Mouse (Mus musculus): ENCODE data around the gene Ngdn.
"Not testable (repeated sequence)": the region's sequence is repeated elsewhere in the genome, so short reads cannot be mapped to it uniquely, and the experiment has no call there.

The Ngdn gene

DNA sequence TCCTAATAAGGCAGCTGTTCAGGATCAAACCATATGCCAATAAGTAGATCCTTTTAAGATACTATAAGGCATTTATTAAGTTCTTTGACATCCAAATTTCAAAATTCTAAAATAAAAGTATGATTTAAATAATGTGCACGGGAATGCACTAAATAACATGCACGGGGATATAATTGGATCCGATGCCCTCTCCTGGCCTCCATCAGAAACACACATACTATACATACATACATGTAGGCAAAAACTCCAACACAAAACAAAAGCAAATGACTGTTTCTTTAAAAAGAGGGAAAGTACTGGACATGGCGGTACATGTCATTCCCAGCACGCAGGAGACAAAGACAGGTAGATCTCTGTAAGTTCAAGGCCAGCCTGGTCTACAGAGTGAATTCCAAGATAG, 15.4 kb upstream of the Ngdn start:
- DNase-seq (ENCODE audit: low spot score): not testable (repeated sequence)

GRCm38 (mm10) chr14:55000814-55001213, 14.4 kb upstream of the Ngdn start:
- no peak for DNase-seq (ENCODE audit: low spot score)

DNA sequence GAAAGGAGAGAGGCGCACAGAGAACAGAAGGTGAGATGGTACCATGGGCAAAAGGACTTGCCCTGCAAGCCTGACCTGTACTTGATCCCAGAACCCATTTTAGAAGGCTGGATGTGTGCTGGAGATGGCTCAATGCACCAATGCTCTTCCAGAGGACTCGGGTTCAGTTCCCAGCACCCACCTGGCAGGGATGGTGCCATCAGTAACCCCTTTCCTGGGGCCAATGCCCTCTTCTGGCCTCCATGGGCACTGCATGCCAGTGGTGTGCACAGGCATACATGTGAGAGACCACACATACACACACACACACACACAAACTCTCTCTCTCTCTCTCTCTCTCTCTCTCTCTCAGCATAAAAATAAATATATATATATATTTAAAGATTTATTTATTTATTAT, 13.8 kb upstream of the Ngdn start:
- DNase-seq (ENCODE audit: low spot score): no peak

DNA sequence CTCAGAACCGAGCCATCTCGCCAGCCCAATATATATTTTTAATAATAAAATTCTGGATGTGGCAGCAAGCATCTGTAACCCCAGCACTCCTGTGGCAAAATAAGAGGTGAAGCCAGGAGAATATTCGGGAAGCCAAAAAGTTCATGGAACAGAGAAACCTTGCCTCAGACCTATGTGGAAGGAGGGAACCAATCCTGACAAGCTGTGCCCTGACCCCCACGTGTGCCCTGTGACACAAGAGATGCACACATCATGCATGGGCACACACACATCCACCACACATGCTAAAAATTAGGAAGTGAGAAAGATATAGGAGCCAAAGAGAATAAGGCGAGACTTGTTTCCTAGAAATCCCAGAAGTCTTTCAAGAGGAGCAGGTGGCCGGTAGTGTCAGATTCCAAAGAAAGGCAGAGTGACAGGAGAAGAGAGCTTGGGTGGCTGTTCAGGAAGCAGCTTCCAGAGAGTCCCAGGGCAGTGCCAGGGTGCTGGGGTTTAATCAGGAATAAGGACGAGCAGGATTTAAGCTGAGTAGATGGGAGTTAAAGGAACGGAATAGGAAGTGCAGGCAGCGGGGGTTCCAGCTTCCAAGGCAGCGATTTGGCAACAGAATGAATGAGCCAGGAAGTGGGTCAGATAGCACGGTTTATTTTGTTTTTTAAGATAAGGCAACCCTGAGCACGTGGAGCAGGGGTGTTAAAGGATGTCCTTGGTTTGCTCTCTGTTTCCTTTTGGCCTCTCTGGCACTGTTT, 13.1 kb upstream of the Ngdn start:
- DNase-seq (ENCODE audit: low spot score): no peak

DNA sequence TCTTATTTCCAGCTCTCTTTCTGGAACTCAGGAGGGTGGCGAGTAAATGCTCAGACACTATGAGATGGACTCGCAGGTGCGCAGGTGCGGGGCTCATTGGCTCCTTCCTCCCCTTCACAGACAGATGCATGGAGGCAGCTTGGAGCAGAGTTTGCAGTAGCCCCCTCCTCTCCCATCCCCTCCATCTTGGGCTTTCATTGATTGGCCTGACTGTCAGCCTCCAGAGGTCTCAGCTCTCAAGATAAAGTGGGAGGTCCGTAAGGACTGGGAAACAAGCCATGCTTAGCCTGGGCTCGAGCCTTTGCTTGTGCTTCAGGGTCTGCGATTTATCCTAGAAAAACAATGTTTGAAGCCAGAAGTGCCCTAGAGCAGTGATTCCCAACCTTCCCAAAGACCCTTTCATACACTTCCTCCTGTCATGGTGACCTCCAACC, 12.6 kb upstream of the Ngdn start:
- DNase-seq (ENCODE audit: low spot score): no peak

- DNase-seq (ENCODE audit: low spot score): no peak
Observed at GRCm38 (mm10) chr14:55003878-55004855, 11.1 kb upstream of the Ngdn start.

DNA sequence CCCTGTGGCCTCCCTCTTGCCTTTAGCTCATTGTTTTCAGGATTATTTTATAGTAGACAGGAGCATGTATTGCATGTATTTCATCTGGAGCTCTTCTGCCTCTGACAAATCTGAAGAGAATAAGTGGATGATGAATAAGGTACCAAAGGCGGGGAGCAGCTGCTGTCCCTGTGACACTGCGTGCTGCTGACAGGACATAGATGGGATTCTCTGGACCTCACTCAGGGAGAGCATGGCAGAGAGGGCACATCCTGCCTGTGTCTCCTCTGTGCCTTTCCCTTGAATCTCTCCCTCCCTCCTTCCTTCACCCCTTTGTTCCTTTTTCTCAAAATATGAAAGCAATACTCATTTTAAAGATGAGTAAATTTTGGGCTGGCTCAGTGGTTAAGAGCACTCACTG, 9.7 kb upstream of the Ngdn start:
- no peak for DNase-seq (ENCODE audit: low spot score)

DNA sequence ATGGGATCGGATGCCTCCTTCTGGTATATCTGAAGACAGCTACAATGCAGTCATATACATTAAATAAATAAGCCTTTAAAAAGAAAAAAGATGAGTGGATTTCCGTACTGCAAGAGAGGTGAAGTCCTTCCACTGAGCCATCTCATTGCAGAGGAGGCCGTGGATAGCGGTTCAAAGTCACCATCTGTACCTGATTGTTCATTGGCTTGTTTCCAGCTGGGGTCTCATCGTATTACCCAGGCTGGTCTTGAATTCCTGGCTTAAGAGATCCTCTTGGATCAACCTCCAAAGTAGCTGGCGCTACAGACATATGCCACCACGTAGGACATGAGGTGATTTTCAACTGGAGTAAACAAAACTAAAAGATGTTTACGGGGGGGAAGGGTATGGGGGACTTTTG, 9.3 kb upstream of the Ngdn start:
- no peak for DNase-seq (ENCODE audit: low spot score)

- DNase-seq (ENCODE audit: low spot score): no peak
Observed at GRCm38 (mm10) chr14:55006541-55006940, 8.7 kb upstream of the Ngdn start.

- DNase-seq (ENCODE audit: low spot score): no peak
Observed at GRCm38 (mm10) chr14:55007120-55007908, 7.9 kb upstream of the Ngdn start.

GRCm38 (mm10) chr14:55008417-55008816, 6.8 kb upstream of the Ngdn start:
- no peak for DNase-seq (ENCODE audit: low spot score)

DNA sequence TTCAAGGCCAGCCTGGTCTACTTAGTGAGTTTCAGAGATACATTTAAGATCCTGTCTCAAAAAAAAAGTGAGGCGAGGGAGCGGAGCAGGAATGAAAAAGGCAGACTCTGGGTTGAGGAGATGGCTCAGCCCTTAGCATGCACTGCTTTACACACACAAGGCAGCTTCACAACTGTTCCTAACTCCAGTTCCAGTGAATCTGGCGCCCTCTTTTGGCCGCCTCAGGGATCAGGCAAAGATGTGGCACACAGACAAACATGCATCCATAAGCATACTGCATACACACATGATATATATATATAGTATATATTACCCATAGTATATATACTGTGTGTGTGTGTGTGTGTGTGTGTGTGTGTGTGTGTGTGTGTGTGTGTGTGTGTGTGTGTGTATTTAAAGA, 4.1 kb upstream of the Ngdn start:
- no peak for DNase-seq (ENCODE audit: low spot score)

- DNase-seq (ENCODE audit: low spot score): no peak
Observed at GRCm38 (mm10) chr14:55014591-55014990, 663 bp upstream of the Ngdn start.

GRCm38 (mm10) chr14:55015767-55016111, 485 bp downstream of the Ngdn start:
- DNase-seq (ENCODE audit: low spot score): no peak

- no peak for DNase-seq (ENCODE audit: low spot score)
Observed at GRCm38 (mm10) chr14:55016876-55017275, 1.6 kb downstream of the Ngdn start.

- DNase-seq (ENCODE audit: low spot score): no peak
Observed at GRCm38 (mm10) chr14:55020394-55020793, 5.1 kb downstream of the Ngdn start.

GRCm38 (mm10) chr14:55023011-55023410, 7.8 kb downstream of the Ngdn start:
- DNase-seq (ENCODE audit: low spot score): no peak

DNA sequence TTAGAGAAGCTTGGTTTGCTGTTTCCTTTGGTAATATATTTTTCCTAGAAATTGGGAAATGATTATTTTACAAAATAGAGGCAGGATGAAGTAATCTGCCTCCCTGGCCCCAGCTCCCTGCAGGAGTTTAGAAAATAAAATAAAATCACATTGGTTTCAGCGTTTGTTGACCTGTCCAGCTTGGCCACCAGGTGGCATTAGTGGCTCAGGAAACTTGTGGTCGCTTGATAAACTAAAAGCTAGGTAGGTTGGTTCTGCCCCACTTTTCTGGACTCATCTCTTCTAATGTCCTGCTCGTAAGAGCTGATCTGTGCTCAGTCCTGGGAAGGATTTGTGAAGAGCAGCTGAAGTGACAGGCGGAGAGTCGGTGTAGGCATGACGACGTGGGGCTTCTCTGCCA, 9.0 kb downstream of the Ngdn start:
- peak; percentile 56 for DNase-seq (ENCODE audit: low spot score)

GRCm38 (mm10) chr14:55025527-55025926, 10.3 kb downstream of the Ngdn start:
- no peak for DNase-seq (ENCODE audit: low spot score)

- no peak for DNase-seq (ENCODE audit: low spot score)
Observed at GRCm38 (mm10) chr14:55027251-55027650, 12.0 kb downstream of the Ngdn start.

- DNase-seq (ENCODE audit: low spot score): no peak
Observed at GRCm38 (mm10) chr14:55027653-55028052, 12.4 kb downstream of the Ngdn start.

GRCm38 (mm10) chr14:55028333-55028835, 13.1 kb downstream of the Ngdn start:
- no peak for DNase-seq (ENCODE audit: low spot score)
